Mouse (Mus musculus): ENCODE results near the gene Capza1.

GRCm38 (mm10) chr3:104854465-104854864, 9.8 kb downstream of the Capza1 start:
- TF ChIP-seq CTCF (IDR thresholded peaks at IDR 0.05; ENCODE audit: low read depth, low read length) (no peak), POLR2A (IDR thresholded peaks at IDR 0.05; ENCODE audit: borderline replicate concordance, low read depth, low read length) (no peak)
